Mouse (Mus musculus): ENCODE data around the gene Lrrfip1. TPM values are rescaled to one million over a fixed set of nuclear protein-coding genes. Genes with fewer than 3 reads are reported as not detected.

Lrrfip1 gene
- polyA plus RNA-seq, 1 experiment, result 16.6 TPM

GRCm38 (mm10) chr1:91010716-91011115 is 12.2 kb downstream of the Lrrfip1 start:
- no peak for TF ChIP-seq POLR2A (IDR thresholded peaks at IDR 0.05; ENCODE audit: low read depth, low read length)
- no peak for TF ChIP-seq CTCF (IDR thresholded peaks at IDR 0.05; ENCODE audit: extremely low read depth, insufficient read depth, insufficient read length, insufficient replicate concordance)
- H3K36me3 ChIP-seq (ENCODE audit: control insufficient read depth, insufficient read depth, low read length), result no peaks in the 10 kb centered on the region
- H3K27ac ChIP-seq (ENCODE audit: insufficient read depth, low read length), result no peak overlapping the region
- H3K27me3 ChIP-seq (ENCODE audit: control insufficient read depth, insufficient read depth, low read length), result no peaks in the 10 kb centered on the region
- WGBS, result 62% methylated on average over 2 of the region's 2 CpGs
- no peak for DNase-seq (ENCODE audit: low read depth in 1 of 2, low spot score in 2 of 2)
- H3K4me3 ChIP-seq (ENCODE audit: extremely low read depth, insufficient read depth, insufficient read length), result no peak overlapping the region
- H3K4me1 ChIP-seq (ENCODE audit: control insufficient read depth, insufficient read depth, insufficient read length), result no peaks in the 10 kb centered on the region; the same call in 1 of the 2 replicates

GRCm38 (mm10) chr1:91011336-91011735 is 12.8 kb downstream of the Lrrfip1 start:
- TF ChIP-seq POLR2A (IDR thresholded peaks at IDR 0.05; ENCODE audit: low read depth, low read length), result no peak
- no peak for TF ChIP-seq CTCF (IDR thresholded peaks at IDR 0.05; ENCODE audit: extremely low read depth, insufficient read depth, insufficient read length, insufficient replicate concordance)
- no peak overlapping the region for H3K4me3 ChIP-seq (ENCODE audit: extremely low read depth, insufficient read depth, insufficient read length)
- no peaks in the 10 kb centered on the region for H3K27me3 ChIP-seq (ENCODE audit: control insufficient read depth, insufficient read depth, low read length)
- no peaks in the 10 kb centered on the region for H3K36me3 ChIP-seq (ENCODE audit: control insufficient read depth, insufficient read depth, low read length)
- no peak overlapping the region for H3K27ac ChIP-seq (ENCODE audit: insufficient read depth, low read length)
- WGBS, result 95% methylated on average over 3 of the region's 3 CpGs
- DNase-seq (ENCODE audit: low read depth in 1 of 2, low spot score in 2 of 2), result no peak
- H3K4me1 ChIP-seq (ENCODE audit: control insufficient read depth, insufficient read depth, insufficient read length), result no peaks in the 10 kb centered on the region; the same call in 1 of the 2 replicates

GRCm38 (mm10) chr1:91013803-91014202 is 15.3 kb downstream of the Lrrfip1 start:
- TF ChIP-seq CTCF (IDR thresholded peaks at IDR 0.05; ENCODE audit: extremely low read depth, insufficient read depth, insufficient read length, insufficient replicate concordance) (no peak), POLR2A (IDR thresholded peaks at IDR 0.05; ENCODE audit: low read depth, low read length) (no peak)
- DNase-seq (ENCODE audit: low read depth in 1 of 2, low spot score in 2 of 2), result no peak
- Histone ChIP-seq H3K4me3 (ENCODE audit: extremely low read depth, insufficient read depth, insufficient read length) (no peak overlapping the region), H3K4me1 (ENCODE audit: control insufficient read depth, insufficient read depth, insufficient read length) (no peaks in the 10 kb centered on the region; the same call in 1 of the 2 replicates), H3K27ac (ENCODE audit: insufficient read depth, low read length) (no peak overlapping the region), H3K36me3 (ENCODE audit: control insufficient read depth, insufficient read depth, low read length) (no peaks in the 10 kb centered on the region), H3K27me3 (ENCODE audit: control insufficient read depth, insufficient read depth, low read length) (no peaks in the 10 kb centered on the region)
- 89% methylated on average over 3 of the region's 3 CpGs for WGBS

- Histone ChIP-seq H3K27me3 (ENCODE audit: control insufficient read depth, insufficient read depth, low read length) (no peaks in the 10 kb centered on the region), H3K27ac (ENCODE audit: insufficient read depth, low read length) (no peak overlapping the region), H3K4me3 (ENCODE audit: extremely low read depth, insufficient read depth, insufficient read length) (no peak overlapping the region), H3K4me1 (ENCODE audit: control insufficient read depth, insufficient read depth, insufficient read length) (no peaks in the 10 kb centered on the region), H3K36me3 (ENCODE audit: control insufficient read depth, insufficient read depth, low read length) (no peaks in the 10 kb centered on the region)
- WGBS, result 94% methylated on average over 7 of the region's 7 CpGs
- DNase-seq (ENCODE audit: low read depth in 1 of 2, low spot score in 2 of 2), result peak in 1 of 2 experiments; percentile 1
- TF ChIP-seq CTCF (IDR thresholded peaks at IDR 0.05; ENCODE audit: extremely low read depth, insufficient read depth, insufficient read length, insufficient replicate concordance) (no peak), POLR2A (IDR thresholded peaks at IDR 0.05; ENCODE audit: low read depth, low read length) (no peak)
These were observed 17.0 kb downstream of the Lrrfip1 start for GRCm38 (mm10) chr1:91015571-91015970.

GRCm38 (mm10) chr1:91017111-91017758 is 18.7 kb downstream of the Lrrfip1 start:
- Histone ChIP-seq H3K27ac (ENCODE audit: insufficient read depth, low read length) (peak overlapping the region; percentile 41; the same call in 1 of the 2 replicates), H3K4me3 (ENCODE audit: extremely low read depth, insufficient read depth, insufficient read length) (no peak overlapping the region), H3K36me3 (ENCODE audit: control insufficient read depth, insufficient read depth, low read length) (no peaks in the 10 kb centered on the region), H3K27me3 (ENCODE audit: control insufficient read depth, insufficient read depth, low read length) (no peaks in the 10 kb centered on the region), H3K4me1 (ENCODE audit: control insufficient read depth, insufficient read depth, insufficient read length) (no peaks in the 10 kb centered on the region)
- 67% methylated on average over 20 of the region's 20 CpGs for WGBS
- no peak for TF ChIP-seq CTCF (IDR thresholded peaks at IDR 0.05; ENCODE audit: extremely low read depth, insufficient read depth, insufficient read length, insufficient replicate concordance)
- no peak for TF ChIP-seq POLR2A (IDR thresholded peaks at IDR 0.05; ENCODE audit: low read depth, low read length)
- no peak for DNase-seq (ENCODE audit: low read depth in 1 of 2, low spot score in 2 of 2)

GRCm38 (mm10) chr1:91019346-91019745 is 20.8 kb downstream of the Lrrfip1 start:
- WGBS, result 86% methylated on average over 2 of the region's 2 CpGs
- Histone ChIP-seq H3K4me1 (ENCODE audit: control insufficient read depth, insufficient read depth, insufficient read length) (no peaks in the 10 kb centered on the region), H3K27me3 (ENCODE audit: control insufficient read depth, insufficient read depth, low read length) (no peaks in the 10 kb centered on the region), H3K27ac (ENCODE audit: insufficient read depth, low read length) (no peak overlapping the region), H3K36me3 (ENCODE audit: control insufficient read depth, insufficient read depth, low read length) (no peaks in the 10 kb centered on the region), H3K4me3 (ENCODE audit: extremely low read depth, insufficient read depth, insufficient read length) (no peak overlapping the region)
- no peak for DNase-seq (ENCODE audit: low read depth in 1 of 2, low spot score in 2 of 2)
- TF ChIP-seq POLR2A (IDR thresholded peaks at IDR 0.05; ENCODE audit: low read depth, low read length) (no peak), CTCF (IDR thresholded peaks at IDR 0.05; ENCODE audit: extremely low read depth, insufficient read depth, insufficient read length, insufficient replicate concordance) (no peak)

- H3K4me1 ChIP-seq (ENCODE audit: control insufficient read depth, insufficient read depth, insufficient read length), result no peaks in the 10 kb centered on the region
- peak in 1 of 2 experiments; percentile 12 for DNase-seq (ENCODE audit: low read depth in 1 of 2, low spot score in 2 of 2)
- 66% methylated on average over 3 of the region's 3 CpGs for WGBS
- H3K4me3 ChIP-seq (ENCODE audit: extremely low read depth, insufficient read depth, insufficient read length), result no peak overlapping the region
- no peaks in the 10 kb centered on the region for H3K36me3 ChIP-seq (ENCODE audit: control insufficient read depth, insufficient read depth, low read length)
- H3K27ac ChIP-seq (ENCODE audit: insufficient read depth, low read length), result no peak overlapping the region
- no peaks in the 10 kb centered on the region for H3K27me3 ChIP-seq (ENCODE audit: control insufficient read depth, insufficient read depth, low read length)
- TF ChIP-seq CTCF (IDR thresholded peaks at IDR 0.05; ENCODE audit: extremely low read depth, insufficient read depth, insufficient read length, insufficient replicate concordance), result peak; percentile 32; the same call in 1 of the 2 replicates
- no peak for TF ChIP-seq POLR2A (IDR thresholded peaks at IDR 0.05; ENCODE audit: low read depth, low read length)
These were observed 22.8 kb downstream of the Lrrfip1 start for GRCm38 (mm10) chr1:91021304-91021703.

Data from spleen, adult 2 months (tissue).